8 mouse cellular contexts compared by ENCODE assay signal in the genomic region with DNA sequence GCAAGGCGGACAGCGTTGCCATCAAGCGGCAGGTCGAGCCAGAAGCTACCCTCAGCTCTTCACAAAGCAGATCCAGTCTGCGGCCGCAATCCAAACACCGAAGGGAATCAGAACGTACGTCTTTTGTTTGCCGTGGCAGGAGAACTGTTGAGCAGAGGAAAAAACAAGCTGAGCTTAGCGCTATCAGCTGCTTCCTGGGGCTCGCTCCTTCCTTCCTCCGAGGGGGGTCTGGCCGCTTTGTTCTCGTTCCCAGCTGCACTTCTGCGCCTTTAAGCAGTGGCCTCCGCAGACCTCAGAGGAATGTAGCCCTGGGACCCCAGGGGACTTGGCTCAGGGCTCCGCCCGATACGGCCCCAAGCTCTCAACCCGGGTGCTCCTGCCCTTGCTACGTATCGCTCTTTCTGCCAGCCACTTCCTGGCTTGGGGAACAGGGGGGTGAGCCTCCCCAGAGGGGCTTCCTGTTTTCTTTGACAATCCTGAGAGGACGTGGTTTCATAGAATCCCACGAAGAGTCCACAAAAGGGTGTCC. TPM values are rescaled to one million over a fixed set of nuclear protein-coding genes. Genes with fewer than 3 reads are reported as not detected.
DNase-seq lines count a peak whose midpoint lies in the region; ATAC-seq and TF ChIP-seq lines count a peak whose summit lies in the region.

No protein-coding gene starts in this region.

- H3K4me1 ChIP-seq in bone marrow macrophage, adult 2 months (ENCODE audit: control insufficient read depth, insufficient read depth, low read length) = peaks cover 15% of the 10 kb centered on the region
- H3K4me1 ChIP-seq in forebrain, embryonic 10.5 days = peaks cover 46% of the 10 kb centered on the region
- peaks cover 9% of the 10 kb centered on the region; the same call in 1 of the 2 replicates for H3K4me1 ChIP-seq in lung, postnatal 0 days (ENCODE audit: insufficient read depth, low read depth, low read length)

- under 1% methylated on average over 25 of the region's 25 CpGs for WGBS in forebrain, embryonic 10.5 days
- WGBS in lung, postnatal 0 days = under 1% methylated on average over 25 of the region's 25 CpGs

- peak; percentile 68 for TF ChIP-seq EP300 in lung, postnatal 0 days (IDR thresholded peaks at IDR 0.05)

- peak overlapping the region; percentile 64 for H3K27ac ChIP-seq in bone marrow macrophage, adult 2 months (ENCODE audit: insufficient read depth, low read depth, low read length)
- H3K27ac ChIP-seq in forebrain, embryonic 10.5 days = peak overlapping the region; percentile 84
- H3K27ac ChIP-seq in lung, postnatal 0 days (ENCODE audit: low read length) = peak overlapping the region; percentile 78

- TF ChIP-seq CTCF in bone marrow macrophage, adult 2 months (IDR thresholded peaks at IDR 0.05; ENCODE audit: low read depth, low read length) = no peak
- peak; percentile 56 for TF ChIP-seq CTCF in lung, postnatal 0 days (IDR thresholded peaks at IDR 0.05)

- peak; percentile 87 for ATAC-seq in lung, postnatal 0 days

- no peaks in the 10 kb centered on the region for H3K9me3 ChIP-seq in forebrain, embryonic 10.5 days
- H3K9me3 ChIP-seq in lung, postnatal 0 days (ENCODE audit: low read length) = no peaks in the 10 kb centered on the region

- H3K9ac ChIP-seq in lung, postnatal 0 days (replicated peaks; ENCODE audit: low read depth) = peak overlapping the region; percentile 50

- peaks cover 62% of the 10 kb centered on the region for H3K27me3 ChIP-seq in forebrain, embryonic 10.5 days (ENCODE audit: poor library complexity, severe bottlenecking)
- no peaks in the 10 kb centered on the region for H3K27me3 ChIP-seq in lung, postnatal 0 days (replicated peaks; ENCODE audit: insufficient read depth, low read length)

- H3K36me3 ChIP-seq in forebrain, embryonic 10.5 days (replicated peaks) = no peaks in the 10 kb centered on the region
- H3K36me3 ChIP-seq in lung, postnatal 0 days (ENCODE audit: insufficient read depth, low read length) = no peaks in the 10 kb centered on the region

- peak overlapping the region; percentile 64 for H3K4me3 ChIP-seq in bone marrow macrophage, adult 2 months (ENCODE audit: insufficient read depth, low read length)
- peak overlapping the region; percentile 55 for H3K4me3 ChIP-seq in forebrain, embryonic 10.5 days
- peak overlapping the region; percentile 47 for H3K4me3 ChIP-seq in lung, postnatal 0 days (ENCODE audit: low read depth, low read length)

- peak overlapping the region; percentile 85 for H3K4me2 ChIP-seq in lung, postnatal 0 days (replicated peaks; ENCODE audit: low read depth, low read length)

- intact Hi-C loops in heart, postnatal 10 days (cut with DNase I) = loop anchor here (2.0 kb wide), 2 partner anchors 41 to 75 kb away; a partner anchor contains a TSS

- no peak for TF ChIP-seq POLR2A in bone marrow macrophage, adult 2 months (IDR thresholded peaks at IDR 0.05; ENCODE audit: borderline replicate concordance, low read depth, low read length)

- DNase-seq in CD8-positive naive resting alpha-beta T cell, adult 2 months (ENCODE audit: low read depth in 2 of 2, low spot score in 2 of 2) = peak; percentile 61 to 74
- DNase-seq in forebrain, embryonic 10.5 days (ENCODE audit: extremely low spot score, low spot score) = peak; percentile 58
- DNase-seq in heart, postnatal 10 days = peak; percentile 77 to 83
- peak; percentile 68 to 82 for DNase-seq in kidney, postnatal 25 days
- DNase-seq in lung, postnatal 0 days (ENCODE audit: low spot score) = peak; percentile 86
- DNase-seq in ovary, adult 18-20 months (ENCODE audit: low spot score) = peak; percentile 58
- DNase-seq in thymus, postnatal 14 days = peak; percentile 79

RNA-seq across cellular contexts. Expression of a gene that starts 40.6 kb away (rescaled TPM):
- 96.4 and 109 TPM in 2 replicates for polyA plus RNA-seq in bone marrow macrophage, adult 2 months (2012; ENCODE audit: insufficient read depth, insufficient read length, missing spikeins)
- 269 and 273 TPM in 2 replicates for polyA plus RNA-seq in forebrain, embryonic 10.5 days (2016; fragmentation: Nextera tagmentation; extraction: Ambion mirVana)
- total RNA-seq in heart, postnatal 10 days (2021) = 10 to 100 TPM; 80.4 to 85.9 TPM
- polyA plus RNA-seq in lung, postnatal 0 days (2015; fragmentation: Nextera tagmentation; extraction: Ambion mirVana) = 160 and 168 TPM in 2 replicates

Comparison
In these comparisons a context has a peak if more than half of its experiments do, and no peak if none do; other contexts are left out.
1. Peak in every context shown above with its lines: DNase-seq, ATAC-seq, H3K4me3 ChIP-seq and H3K27ac ChIP-seq.